Comparison of ENCODE assay signal across 16 mouse cellular contexts in the genomic region with DNA sequence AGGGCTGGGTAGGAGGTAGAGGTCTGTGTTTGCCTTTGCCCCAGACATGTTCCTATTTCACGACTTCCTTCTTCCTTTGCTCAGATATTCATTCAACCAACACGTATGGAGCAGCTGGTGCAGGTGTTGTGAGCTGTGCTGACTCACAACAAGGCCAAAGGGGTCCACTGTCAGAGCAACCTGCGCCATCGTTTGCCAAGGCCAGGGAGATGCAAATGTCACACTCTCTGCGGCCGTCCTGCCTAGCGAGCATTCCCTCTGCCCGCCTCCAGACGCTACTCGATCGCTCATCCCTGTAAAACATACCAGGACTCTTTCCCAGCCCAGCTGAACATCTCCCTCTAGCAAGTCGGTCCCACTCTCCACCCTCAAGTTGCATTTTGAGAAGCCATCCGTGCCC.
"Had no signal": no experiment of that assay in that cellular context is flagged by ENCODE, and none has a peak within 500 bp of the region (broad histone marks: within the 10 kb centered on the region; RNA-seq: fewer than 3 reads in every experiment).

No protein-coding gene starts in this region.

- H3K27ac ChIP-seq: neural tube, embryonic 13.5 days; neural tube, embryonic 15.5 days; stomach, embryonic 15.5 days; stomach, postnatal 0 days had no signal

- H3K4me3 ChIP-seq: neural tube, embryonic 13.5 days; neural tube, embryonic 15.5 days; stomach, embryonic 15.5 days had no signal

- DNase-seq: retina, postnatal 1 day; right cerebral cortex, adult 18-20 months; right cerebral cortex, postnatal 14 days; right cerebral cortex, postnatal 25 days; right cerebral cortex, postnatal 4 days; spleen, adult 18-20 months; thymus, adult 18-20 months; thymus, adult 2 months; thymus, postnatal 14 days; thymus, postnatal 25 days; thymus, postnatal 36 days; thymus, postnatal 4 days had no signal
